Mouse (Mus musculus) activated CD4-positive, CD25-positive, alpha-beta regulatory T cell, adult 9 weeks (primary cell): ENCODE results near the gene Cryz. TPM values are rescaled to one million over a fixed set of nuclear protein-coding genes. Genes with fewer than 3 reads are reported as not detected.

Source experiments
- polyA plus RNA-seq: library from polyadenylated mRNA; unstranded; fragments of 100-300 nt; shearing (Covaris generic); gene quantifications from one replicate; pipeline ENCODE4 v1.2.1, GENCODE M21; 2017

The Cryz gene
- 2.6 TPM for polyA plus RNA-seq

GRCm38 (mm10) chr3:154596488-154596933, at the start of gene Cryz:
Gene Cryz (plus strand): TSS chr3:154596711.

GRCm38 (mm10) chr3:154596934-154597554, 533 bp downstream of the Cryz start, which contains the start of gene Tyw3:
Gene Tyw3 (minus strand): TSS chr3:154597104.

GRCm38 (mm10) chr3:154663545-154663944, 67.0 kb downstream of the Cryz start, which contains the start of gene Erich3:
Gene Erich3 (plus strand): TSS chr3:154663859.

Other genes starting within 250 kb of the Cryz start
- 9.6 TPM for gene Tyw3, start 393 bp downstream of the Cryz start, polyA plus RNA-seq
- gene Erich3, start 67.1 kb downstream of the Cryz start, polyA plus RNA-seq, result 0.28 TPM